Mouse (Mus musculus) midbrain, postnatal 0 days (tissue): ENCODE results near the gene Sar1a. TPM values are rescaled to one million over a fixed set of nuclear protein-coding genes. Genes with fewer than 3 reads are reported as not detected.
A peak's percentile ranks its signal among the peaks of the same experiment; 100 is the strongest.

Source experiments
- ATAC-seq: fragments of 200-750 bp; cut with Nextera tagmentation; 2 replicates; pipeline ENCODE4 v1.8.0; 2017; ENCODE audit warnings: moderate number of reproducible peaks, mild to moderate bottlenecking, moderate TSS enrichment, moderate library complexity; ENCODE audit not compliant: low FRiP score
- DNase-seq: peaks from one replicate; pipeline ENCODE4 v3.0.0-alpha.2; 2015; ENCODE audit warnings: low spot score
- H3K27ac ChIP-seq: fragments of 300-500 bp; sonication (generic); 2 replicates; pipeline ENCODE4 v1.5.1; 2014; ENCODE audit warnings: low read depth, mild to moderate bottlenecking, low read length, mixed read lengths
- H3K27me3 ChIP-seq: fragments of 300-500 bp; sonication (generic); 2 replicates; pipeline ENCODE4 v1.6.1; 2014; ENCODE audit warnings: low read length, control low read depth, mixed read lengths; ENCODE audit not compliant: insufficient read depth
- H3K36me3 ChIP-seq: fragments of 300-500 bp; sonication (generic); 2 replicates; pipeline ENCODE4 v1.6.1; 2014; ENCODE audit warnings: low read length, control low read depth, mixed read lengths; ENCODE audit not compliant: insufficient read depth
- H3K4me1 ChIP-seq: fragments of 300-500 bp; sonication (generic); 2 replicates; pipeline ENCODE4 v1.6.1; 2014; ENCODE audit warnings: mild to moderate bottlenecking, control low read depth, antibody characterized with exemption, low read length, mixed read lengths; ENCODE audit not compliant: insufficient read depth
- H3K4me2 ChIP-seq: fragments of 300-500 bp; sonication (generic); 2 replicates; pipeline ENCODE4 v1.6.1; 2014; ENCODE audit warnings: low read depth, mild to moderate bottlenecking, low read length, mixed read lengths; ENCODE audit not compliant: poor library complexity, severe bottlenecking
- H3K4me3 ChIP-seq: fragments of 300-500 bp; sonication (generic); 2 replicates; pipeline ENCODE4 v1.5.1; 2014; ENCODE audit warnings: low read depth, mild to moderate bottlenecking, low read length, moderate library complexity
- H3K9ac ChIP-seq: fragments of 300-500 bp; sonication (generic); replicated peaks from 2 replicates; pipeline ENCODE4 v1.6.1; 2014; ENCODE audit warnings: mild to moderate bottlenecking, low read length, moderate library complexity, mixed read lengths; ENCODE audit not compliant: poor library complexity, severe bottlenecking
- H3K9me3 ChIP-seq: fragments of 300-500 bp; sonication (generic); 2 replicates; pipeline ENCODE4 v1.6.1; 2016; ENCODE audit warnings: low read length, control low read depth
- CTCF ChIP-seq: IDR thresholded peaks from 2 replicates; pipeline ENCODE4 v1.5.1; 2016; ENCODE audit warnings: antibody characterized with exemption, mild to moderate bottlenecking
- WGBS: fragments of 180-500 bp; shearing (Covaris S2); extraction: QIAGEN DNeasy Blood & Tissue Kit; methylation state at CpG from one replicate; pipeline ENCODE4 v1.1.7; 2014; 5-methylcytosine and 5-hydroxymethylcytosine counted together
- polyA plus RNA-seq: library from polyadenylated mRNA; unstranded; fragments of >200 nt; fragmentation: Nextera tagmentation; extraction: Ambion mirVana; gene quantifications from 2 replicates; pipeline ENCODE4 v1.2.1, GENCODE M21; 2015
- total RNA-seq: library from RNA; depleted of rRNA; stranded (reverse); fragments of >200 nt; gene quantifications from 2 replicates; pipeline ENCODE4 v1.2.3, GENCODE M21; 2014

Sar1a gene
- total and polyA plus RNA-seq, 2 experiments from 2014 or later: 141 to 197 TPM

DNA sequence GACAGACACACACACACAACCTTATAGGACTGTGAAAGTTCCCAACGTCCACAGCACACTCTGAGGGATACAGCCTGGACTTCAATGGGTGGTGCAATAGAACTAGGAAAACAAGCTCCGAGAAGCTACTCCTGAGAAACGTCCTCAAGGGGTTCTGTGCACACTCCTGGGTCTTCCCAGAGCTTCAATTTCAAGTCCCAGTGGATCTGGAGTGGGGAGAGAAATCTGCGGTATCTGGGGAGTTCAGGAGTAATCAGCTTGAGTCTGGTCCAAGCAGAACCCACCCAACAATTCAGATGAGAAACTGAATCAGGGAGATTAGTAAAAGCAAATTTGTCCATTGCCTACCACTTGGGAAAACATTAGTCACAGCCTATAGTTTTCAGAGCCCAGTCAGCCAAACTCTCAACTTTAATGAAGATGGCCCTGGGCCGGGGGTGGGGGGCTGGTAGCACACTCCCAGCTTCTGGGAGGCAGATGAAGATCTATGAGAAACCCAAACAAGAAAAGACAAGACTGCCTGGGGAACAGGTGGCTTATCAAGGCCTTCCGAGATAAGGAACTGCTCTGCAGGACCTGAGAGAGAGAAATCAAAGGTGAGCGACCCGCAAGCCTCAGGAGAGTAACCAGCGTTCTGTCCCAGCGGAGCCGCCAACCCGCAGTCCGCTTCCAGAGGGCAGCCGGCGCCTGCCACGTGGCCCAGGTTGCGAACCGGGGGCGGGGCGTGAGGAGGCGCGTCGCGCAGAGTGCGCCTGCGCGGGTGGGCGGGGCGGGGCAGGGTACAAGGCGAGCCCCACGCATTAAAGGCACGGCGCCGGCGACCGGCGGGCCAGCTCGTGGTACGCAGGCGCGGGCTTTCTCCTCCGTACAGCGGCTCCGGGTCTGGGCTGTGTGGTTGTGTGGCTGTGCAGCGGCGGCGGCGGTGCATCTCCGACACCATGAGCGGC lies 32.0 kb upstream of the Sar1a start, which contains the start of gene Ppa1:
Gene Ppa1, plus strand, starts transcription at position 763 of the 947 bp plus-strand sequence.
- peak within 1 kb of the TSS; percentile 53 for H3K4me2 ChIP-seq
- WGBS: 2% methylated on average over 49 of the region's 50 CpGs
- H3K36me3 ChIP-seq: no peaks in the 10 kb centered on the region
- no peak for TF ChIP-seq CTCF
- DNase-seq: peak; percentile 92
- H3K27ac ChIP-seq: peak within 1 kb of the TSS; percentile 74
- no peaks in the 10 kb centered on the region for H3K27me3 ChIP-seq
- peaks cover 6% of the 10 kb centered on the region; the same call in 1 of the 2 replicates for H3K4me1 ChIP-seq
- H3K4me3 ChIP-seq: peak within 1 kb of the TSS; percentile 77
- no peaks in the 10 kb centered on the region for H3K9me3 ChIP-seq
- ATAC-seq: peak; percentile 95
- H3K9ac ChIP-seq: peak within 1 kb of the TSS; percentile 74

DNA sequence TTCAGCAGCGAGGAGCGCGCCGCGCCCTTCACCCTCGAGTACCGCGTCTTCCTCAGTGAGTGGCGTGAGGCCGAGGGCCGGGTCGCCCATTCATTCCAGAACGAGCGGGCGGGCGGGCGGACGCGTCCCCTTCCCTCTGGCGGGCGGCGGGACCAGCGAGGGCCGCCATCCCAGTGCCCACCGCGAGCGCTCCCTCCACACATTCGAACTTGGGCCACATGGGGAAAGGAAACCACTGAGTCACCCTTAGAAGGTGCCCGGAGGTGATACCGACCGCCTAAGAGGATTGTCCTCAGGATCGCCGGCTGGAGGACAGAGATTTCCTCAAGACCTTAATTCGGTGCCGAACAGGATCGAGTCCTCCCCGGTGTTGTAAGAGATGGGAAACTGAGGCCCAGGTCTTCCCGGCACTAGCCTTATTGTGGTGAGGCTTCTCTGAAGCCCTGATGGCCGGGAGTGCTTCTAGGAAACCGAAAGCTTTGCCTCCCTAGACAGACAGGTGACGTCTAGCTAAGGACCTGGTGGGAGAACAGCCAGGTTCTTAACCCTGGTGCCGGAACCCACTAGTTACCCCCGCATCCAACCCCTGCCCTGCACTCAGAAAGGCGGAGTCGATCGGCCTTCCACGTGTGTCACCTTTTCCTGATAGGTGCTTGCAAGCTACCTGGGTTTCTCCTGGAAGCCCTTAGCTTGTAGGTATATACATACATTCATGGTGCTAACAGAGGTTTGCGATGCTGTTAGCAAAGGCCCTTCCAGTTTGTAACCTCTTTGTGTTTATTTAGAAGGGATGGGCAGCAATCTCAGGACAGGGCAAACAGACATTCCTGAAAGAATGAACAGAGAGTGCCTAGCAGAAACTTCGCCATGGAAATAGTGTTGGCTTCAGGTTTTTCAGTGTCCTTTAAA lies 31.1 kb upstream of the Sar1a start:
- Histone ChIP-seq H3K27ac (peak overlapping the region; percentile 74), H3K4me3 (peak overlapping the region; percentile 77), H3K4me1 (peaks cover 6% of the 10 kb centered on the region; the same call in 1 of the 2 replicates), H3K36me3 (0 out of 2 replicates have a peak, but pooled peaks cover 4% of the 10 kb centered on the region), H3K9me3 (no peaks in the 10 kb centered on the region), H3K4me2 (peak overlapping the region; percentile 53), H3K9ac (peak overlapping the region; percentile 74), H3K27me3 (no peaks in the 10 kb centered on the region)
- peak; percentile 12 for DNase-seq
- WGBS: 2% methylated on average over 44 of the region's 49 CpGs
- no peak; the same call in 1 of the 2 replicates for TF ChIP-seq CTCF
- ATAC-seq: peak; percentile 1; the same call in 1 of the 2 replicates

DNA sequence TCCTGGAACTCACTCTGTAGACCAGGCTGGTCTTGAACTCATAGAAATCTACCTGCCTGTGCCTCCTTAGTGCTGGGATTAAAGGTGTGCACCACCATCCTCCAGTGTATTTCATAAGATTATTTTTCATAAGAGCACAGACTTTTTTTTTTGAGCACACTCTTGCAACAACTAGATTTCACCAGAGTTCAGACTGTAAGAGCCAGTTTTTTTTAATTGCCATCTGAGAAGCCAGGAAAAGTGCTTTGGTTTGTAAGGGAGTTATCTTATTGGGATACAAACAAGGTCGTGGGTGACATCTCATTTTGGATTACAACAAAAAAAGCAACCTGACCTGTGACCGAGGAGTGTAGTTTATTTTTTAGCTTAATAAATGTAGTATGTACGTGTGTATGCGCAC lies 26.0 kb upstream of the Sar1a start:
- WGBS: 94% methylated on average over 4 of the region's 4 CpGs
- no peaks in the 10 kb centered on the region for H3K9me3 ChIP-seq
- H3K4me1 ChIP-seq: no peaks in the 10 kb centered on the region; the same call in 1 of the 2 replicates
- 0 out of 2 replicates have a peak, but pooled peaks cover 7% of the 10 kb centered on the region for H3K36me3 ChIP-seq
- no peak overlapping the region for H3K27ac ChIP-seq
- ATAC-seq (no peak), DNase-seq (no peak)
- H3K9ac ChIP-seq: no peak overlapping the region
- no peak overlapping the region for H3K4me3 ChIP-seq
- TF ChIP-seq CTCF: no peak
- H3K4me2 ChIP-seq: no peak overlapping the region
- H3K27me3 ChIP-seq: no peaks in the 10 kb centered on the region

DNA sequence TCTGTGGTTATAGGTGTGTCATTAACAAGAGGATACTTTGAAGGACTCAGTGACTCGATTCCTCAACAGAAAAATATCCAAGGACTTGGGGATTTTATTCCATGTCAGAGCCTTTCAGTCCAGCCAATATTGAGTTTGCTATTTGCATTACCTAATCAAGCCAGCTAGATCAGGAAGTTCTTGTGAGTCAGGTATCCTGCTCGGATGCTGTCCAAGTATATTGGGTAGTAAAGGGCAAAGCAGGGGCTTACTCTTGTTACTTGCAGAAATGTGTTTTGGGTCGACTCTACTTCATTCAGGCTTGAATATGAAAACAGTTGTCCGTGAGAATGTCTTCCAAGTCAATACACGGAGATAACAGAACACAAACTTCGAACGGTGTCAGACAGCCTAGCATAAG lies 25.4 kb upstream of the Sar1a start:
- 92% methylated on average over 7 of the region's 7 CpGs for WGBS
- H3K27me3 ChIP-seq: no peaks in the 10 kb centered on the region
- no peaks in the 10 kb centered on the region for H3K4me1 ChIP-seq
- H3K36me3 ChIP-seq: 0 out of 2 replicates have a peak, but pooled peaks cover 7% of the 10 kb centered on the region
- H3K4me3 ChIP-seq: no peak overlapping the region
- DNase-seq (no peak), ATAC-seq (no peak)
- no peak overlapping the region for H3K9ac ChIP-seq
- H3K27ac ChIP-seq: no peak overlapping the region
- no peak for TF ChIP-seq CTCF
- H3K4me2 ChIP-seq: no peak overlapping the region
- no peaks in the 10 kb centered on the region for H3K9me3 ChIP-seq

DNA sequence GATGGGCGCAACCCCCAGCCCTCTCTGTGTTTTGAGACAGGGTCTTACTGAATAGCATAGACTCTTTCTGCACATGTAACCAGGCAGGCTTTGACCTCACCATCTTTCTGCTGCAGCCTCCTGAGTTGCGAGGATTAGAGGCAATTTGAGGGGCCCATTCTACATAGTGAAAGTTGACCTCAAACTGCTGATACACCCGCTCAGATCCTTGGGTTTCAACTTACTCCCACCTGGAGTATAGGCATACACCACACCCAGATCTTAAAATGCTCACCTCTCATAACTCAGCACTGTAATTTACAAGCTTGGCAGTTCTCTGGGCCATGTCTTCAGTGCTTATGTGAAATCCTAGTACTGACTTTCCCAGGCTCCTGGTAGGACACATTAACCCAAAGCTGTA lies 24.9 kb upstream of the Sar1a start:
- Histone ChIP-seq H3K4me3 (no peak overlapping the region), H3K27me3 (no peaks in the 10 kb centered on the region), H3K4me2 (no peak overlapping the region), H3K36me3 (peaks cover 7% of the 10 kb centered on the region; the same call in 1 of the 2 replicates), H3K4me1 (no peaks in the 10 kb centered on the region), H3K9ac (no peak overlapping the region), H3K27ac (no peak overlapping the region), H3K9me3 (no peaks in the 10 kb centered on the region)
- TF ChIP-seq CTCF: no peak
- no peak for ATAC-seq
- no peak for DNase-seq
- 94% methylated on average over 3 of the region's 3 CpGs for WGBS
